Mouse (Mus musculus) liver, embryonic 14.5 days (tissue): ENCODE results near the gene Cebpzos. TPM values are rescaled to one million over a fixed set of nuclear protein-coding genes. Genes with fewer than 3 reads are reported as not detected.

Source experiments
- ATAC-seq: fragments of 200-750 bp; cut with Nextera tagmentation; 2 replicates; pipeline ENCODE4 v1.8.0; 2017; ENCODE audit warnings: moderate number of reproducible peaks, mild to moderate bottlenecking, moderate library complexity; ENCODE audit not compliant: insufficient read depth
- DNase-seq, 3 experiments: peaks; one replicate each; pipeline ENCODE4 v3.0.0-alpha.2; 2012 to 2013; ENCODE audit warnings: low read depth in 3 of 3, low spot score in 3 of 3
- H3K27ac ChIP-seq: fragments of 300-500 bp; sonication (generic); 2 replicates; pipeline ENCODE4 v1.5.1; 2014; ENCODE audit warnings: moderate library complexity, mild to moderate bottlenecking, control low read depth, inconsistent platforms
- H3K27me3 ChIP-seq: fragments of 300-500 bp; sonication (generic); 2 replicates; pipeline ENCODE4 v1.6.1; 2014; ENCODE audit warnings: mild to moderate bottlenecking, low read length, moderate library complexity; ENCODE audit not compliant: control insufficient read depth, insufficient read depth
- H3K36me3 ChIP-seq: fragments of 300-500 bp; sonication (generic); replicated peaks from 2 replicates; pipeline ENCODE4 v1.6.1; 2014; ENCODE audit warnings: low read depth; ENCODE audit not compliant: control insufficient read depth, insufficient read depth
- H3K4me1 ChIP-seq, 2 experiments: fragments of 200-500 bp in 1 of 2; fragments of 300-500 bp in 1 of 2; sonication (generic) in 1 of 2; replicated peaks; 2 replicates each; pipeline ENCODE4 v1.6.1; 2012 to 2014; ENCODE audit warnings: antibody characterized with exemption in 1 of 2, inconsistent platforms in 1 of 2, low read length in 1 of 2; ENCODE audit not compliant: control insufficient read depth in 2 of 2, insufficient read depth in 2 of 2
- H3K4me2 ChIP-seq: fragments of 300-500 bp; sonication (generic); 2 replicates; pipeline ENCODE4 v1.6.1; 2014; ENCODE audit warnings: low read depth, mild to moderate bottlenecking, control low read depth, moderate library complexity
- H3K4me3 ChIP-seq, 2 experiments: fragments of 200-500 bp in 1 of 2; fragments of 300-500 bp in 1 of 2; sonication (generic) in 1 of 2; 2 replicates each; pipeline ENCODE4 v1.5.1; 2012 to 2014; ENCODE audit warnings: low read depth in 2 of 2, low read length in 2 of 2, mild to moderate bottlenecking in 2 of 2, control low read depth in 1 of 2, inconsistent platforms in 1 of 2, moderate library complexity in 1 of 2; ENCODE audit not compliant: insufficient read depth in 1 of 2
- H3K9ac ChIP-seq: fragments of 300-500 bp; sonication (generic); replicated peaks from 2 replicates; pipeline ENCODE4 v1.6.1; 2014; ENCODE audit warnings: mild to moderate bottlenecking, control low read depth, moderate library complexity
- H3K9me3 ChIP-seq: fragments of 300-500 bp; sonication (generic); 2 replicates; pipeline ENCODE4 v1.6.1; 2016; ENCODE audit warnings: low read length, mixed read lengths; ENCODE audit not compliant: control insufficient read depth
- CTCF ChIP-seq: IDR thresholded peaks from 2 replicates; pipeline ENCODE4 v1.5.1; 2016; ENCODE audit warnings: antibody characterized with exemption, low read depth, control low read depth
- EP300 ChIP-seq: IDR thresholded peaks from 2 replicates; pipeline ENCODE4 v1.6.1; 2016; ENCODE audit warnings: antibody characterized with exemption, low read depth
- WGBS: fragments of 180-500 bp; shearing (Covaris S2); extraction: QIAGEN DNeasy Blood & Tissue Kit; methylation state at CpG from one replicate; pipeline ENCODE4 v1.1.7; 2014; ENCODE audit not compliant: insufficient replicate concordance; 5-methylcytosine and 5-hydroxymethylcytosine counted together
- polyA plus RNA-seq, 2 experiments: library from polyadenylated mRNA; depleted of rRNA in 1 of 2; stranded (reverse) in 1 of 2; unstranded in 1 of 2; fragments of >200 nt; fragmentation: Nextera tagmentation in 1 of 2; extraction: Ambion mirVana in 1 of 2; gene quantifications; 2 replicates each; pipeline versions ENCODE4 v1.2.1 to v1.2.3; 2012 to 2014

Gene Cebpzos
- polyA plus RNA-seq, 2 experiments: 14.2 to 55.2 TPM

DNA sequence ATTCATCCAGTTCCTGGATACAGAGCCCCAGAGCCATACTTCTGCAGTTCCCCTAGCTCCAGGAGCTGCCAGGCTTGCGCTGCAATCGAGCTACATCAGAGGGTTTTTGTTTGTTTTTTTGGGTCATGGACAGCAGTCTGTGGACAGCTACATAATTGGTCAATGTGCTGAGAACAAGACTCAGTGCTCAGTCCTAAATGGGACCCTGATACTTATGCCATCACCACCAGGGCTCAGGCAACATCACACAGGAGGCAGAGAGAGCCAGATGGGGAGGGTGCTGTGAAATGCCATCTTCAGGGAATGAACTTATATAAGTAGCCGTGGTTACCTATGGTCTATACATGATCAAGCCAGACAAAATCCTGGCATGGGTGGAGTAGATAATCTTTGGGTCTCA lies 52.2 kb downstream of the Cebpzos start:
- H3K27ac ChIP-seq: no peak overlapping the region
- DNase-seq (no peak), ATAC-seq (no peak)
- no peak overlapping the region for H3K4me2 ChIP-seq
- no peak overlapping the region for H3K4me3 ChIP-seq
- H3K9ac ChIP-seq: no peak overlapping the region
- H3K9me3 ChIP-seq: no peaks in the 10 kb centered on the region
- no peaks in the 10 kb centered on the region for H3K27me3 ChIP-seq
- no peaks in the 10 kb centered on the region for H3K36me3 ChIP-seq
- H3K4me1 ChIP-seq: no peaks in the 10 kb centered on the region
- 69% methylated on average over 3 of the region's 3 CpGs for WGBS
- TF ChIP-seq CTCF: no peak
- no peak for TF ChIP-seq EP300

Other genes starting within 250 kb of the Cebpzos start
- 2.5 and 3.1 TPM in 2 replicates for gene Strn, start 179.3 kb upstream of the Cebpzos start, polyA plus RNA-seq (2012; rRNA removed)
- 3.1 and 3.2 TPM in 2 replicates for gene Strn, start 179.3 kb upstream of the Cebpzos start, polyA plus RNA-seq (2014; fragmentation: Nextera tagmentation; extraction: Ambion mirVana)
- 5.3 and 5.6 TPM in 2 replicates for gene Heatr5b, start 81.1 kb upstream of the Cebpzos start, polyA plus RNA-seq (2012; rRNA removed)
- 3.5 and 3.8 TPM in 2 replicates for gene Heatr5b, start 81.1 kb upstream of the Cebpzos start, polyA plus RNA-seq (2014; fragmentation: Nextera tagmentation; extraction: Ambion mirVana)
- 5.1 and 7.1 TPM in 2 replicates for gene Gpatch11, start 80.9 kb upstream of the Cebpzos start, polyA plus RNA-seq (2012; rRNA removed)
- gene Gpatch11, start 80.9 kb upstream of the Cebpzos start, polyA plus RNA-seq (2014; fragmentation: Nextera tagmentation; extraction: Ambion mirVana): 16.1 and 17.6 TPM in 2 replicates
- gene Eif2ak2, start 33.9 kb upstream of the Cebpzos start, polyA plus RNA-seq (2012; rRNA removed): 1.6 and 3.4 TPM in 2 replicates
- 4.3 and 6.0 TPM in 2 replicates for gene Eif2ak2, start 33.9 kb upstream of the Cebpzos start, polyA plus RNA-seq (2014; fragmentation: Nextera tagmentation; extraction: Ambion mirVana)
- gene Sult6b1, start 9.5 kb upstream of the Cebpzos start, polyA plus RNA-seq (2012; rRNA removed): not detected in 2 replicates
- 0.08 TPM in 1 of 2 replicates, not detected in the other for gene Sult6b1, start 9.5 kb upstream of the Cebpzos start, polyA plus RNA-seq (2014; fragmentation: Nextera tagmentation; extraction: Ambion mirVana)
- 6.0 and 9.3 TPM in 2 replicates for gene Cebpz, start 20.6 kb downstream of the Cebpzos start, polyA plus RNA-seq (2012; rRNA removed)
- 26.5 and 27.3 TPM in 2 replicates for gene Cebpz, start 20.6 kb downstream of the Cebpzos start, polyA plus RNA-seq (2014; fragmentation: Nextera tagmentation; extraction: Ambion mirVana)
- gene Ndufaf7, start 20.6 kb downstream of the Cebpzos start, polyA plus RNA-seq (2012; rRNA removed): 7.8 and 11.0 TPM in 2 replicates
- 22.5 and 26.4 TPM in 2 replicates for gene Ndufaf7, start 20.6 kb downstream of the Cebpzos start, polyA plus RNA-seq (2014; fragmentation: Nextera tagmentation; extraction: Ambion mirVana)
- gene Prkd3, start 104.3 kb downstream of the Cebpzos start, polyA plus RNA-seq (2012; rRNA removed): 3.9 and 6.0 TPM in 2 replicates
- gene Prkd3, start 104.3 kb downstream of the Cebpzos start, polyA plus RNA-seq (2014; fragmentation: Nextera tagmentation; extraction: Ambion mirVana): 6.0 and 7.5 TPM in 2 replicates
- 9.9 and 10.5 TPM in 2 replicates for gene Qpct, start 135.4 kb downstream of the Cebpzos start, polyA plus RNA-seq (2012; rRNA removed)
- gene Qpct, start 135.4 kb downstream of the Cebpzos start, polyA plus RNA-seq (2014; fragmentation: Nextera tagmentation; extraction: Ambion mirVana): 22.5 and 25.0 TPM in 2 replicates